Mouse (Mus musculus) midbrain, embryonic 11.5 days (tissue): ENCODE results near the gene Rnf126. TPM values are rescaled to one million over a fixed set of nuclear protein-coding genes. Genes with fewer than 3 reads are reported as not detected.

ENCODE experiments used
- ATAC-seq: fragments of 200-750 bp; cut with Nextera tagmentation; 2 replicates; pipeline ENCODE4 v1.8.0; 2017; ENCODE audit warnings: moderate TSS enrichment, moderate library complexity; ENCODE audit not compliant: low FRiP score
- DNase-seq: peaks from one replicate; pipeline ENCODE4 v3.0.0; 2015; ENCODE audit warnings: low spot score; ENCODE audit errors: missing footprints
- H3K27ac ChIP-seq: fragments of 300-500 bp; sonication (generic); 2 replicates; pipeline ENCODE4 v1.5.1; 2014; ENCODE audit warnings: low read depth, low read length
- H3K27me3 ChIP-seq: fragments of 300-500 bp; sonication (generic); 2 replicates; pipeline ENCODE4 v1.6.1; 2014; ENCODE audit warnings: mild to moderate bottlenecking, low read length, moderate library complexity, mixed read lengths; ENCODE audit not compliant: control insufficient read depth, insufficient read depth
- H3K36me3 ChIP-seq: fragments of 300-500 bp; sonication (generic); 2 replicates; pipeline ENCODE4 v1.6.1; 2014; ENCODE audit warnings: mild to moderate bottlenecking, low read length, moderate library complexity, mixed read lengths; ENCODE audit not compliant: control insufficient read depth, insufficient read depth
- H3K4me1 ChIP-seq: fragments of 300-500 bp; sonication (generic); 2 replicates; pipeline ENCODE4 v1.6.1; 2014; ENCODE audit warnings: low read length; ENCODE audit not compliant: control insufficient read depth, insufficient read depth
- H3K4me2 ChIP-seq: fragments of 300-500 bp; sonication (generic); 2 replicates; pipeline ENCODE4 v1.6.1; 2014; ENCODE audit warnings: mild to moderate bottlenecking, moderate library complexity
- H3K4me3 ChIP-seq: fragments of 300-500 bp; sonication (generic); 2 replicates; pipeline ENCODE4 v1.5.1; 2014; ENCODE audit warnings: low read depth, low read length
- H3K9ac ChIP-seq: fragments of 300-500 bp; sonication (generic); 2 replicates; pipeline ENCODE4 v1.6.1; 2014; ENCODE audit warnings: low read length
- H3K9me3 ChIP-seq: fragments of 300-500 bp; sonication (generic); 2 replicates; pipeline ENCODE4 v1.6.1; 2016; ENCODE audit warnings: low read length; ENCODE audit not compliant: control insufficient read depth
- whole genome bisulfite sequencing: fragments of 180-500 bp; shearing (Covaris S2); extraction: QIAGEN DNeasy Blood & Tissue Kit; methylation state at CpG from one replicate; pipeline ENCODE4 v1.1.7; 2014; 5-methylcytosine and 5-hydroxymethylcytosine counted together
- polyA plus RNA-seq: library from polyadenylated mRNA; unstranded; fragments of >200 nt; fragmentation: Nextera tagmentation; extraction: Ambion mirVana; gene quantifications from 2 replicates; pipeline ENCODE4 v1.2.1, GENCODE M21; 2014

The Rnf126 gene
- polyA plus RNA-seq, 1 experiment from 2014 or later, result 81.9 TPM

DNA sequence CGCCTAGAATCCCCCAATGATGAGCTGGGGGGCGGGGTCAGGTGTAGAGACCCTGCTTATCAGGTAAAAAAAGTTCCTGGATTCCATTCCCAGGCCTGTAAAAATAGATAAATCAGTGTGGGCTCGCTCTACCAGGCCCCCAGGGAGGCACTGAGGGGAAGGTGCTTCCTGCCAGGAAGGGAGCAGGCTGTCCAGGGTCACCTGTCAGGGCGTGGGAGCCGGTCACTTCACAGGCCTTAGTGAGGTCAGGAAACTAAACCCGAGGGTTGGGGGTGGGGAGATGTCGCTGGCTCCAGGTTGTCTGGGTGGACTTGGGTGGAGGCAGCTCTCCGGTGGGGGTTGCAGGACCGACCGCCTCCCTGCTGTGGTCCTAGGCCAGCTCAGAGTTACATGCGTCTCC lies 38.9 kb upstream of the Rnf126 start:
- no peak for ATAC-seq
- no peaks in the 10 kb centered on the region for H3K9me3 ChIP-seq
- H3K27ac ChIP-seq, result no peak overlapping the region
- no peaks in the 10 kb centered on the region for H3K27me3 ChIP-seq
- no peak overlapping the region for H3K4me2 ChIP-seq
- peaks cover 36% of the 10 kb centered on the region for H3K4me1 ChIP-seq
- WGBS, result 83% methylated on average over 11 of the region's 11 CpGs
- no peak overlapping the region for H3K9ac ChIP-seq
- DNase-seq, result no peak
- H3K36me3 ChIP-seq, result peaks cover 6% of the 10 kb centered on the region; the same call in 1 of the 2 replicates
- H3K4me3 ChIP-seq, result no peak overlapping the region

- Histone ChIP-seq H3K27ac (peak overlapping the region; percentile 88), H3K36me3 (no peaks in the 10 kb centered on the region), H3K4me1 (peaks cover 36% of the 10 kb centered on the region), H3K4me2 (peak overlapping the region; percentile 50), H3K4me3 (peak overlapping the region; percentile 16), H3K9ac (peak overlapping the region; percentile 26; the same call in 1 of the 2 replicates), H3K27me3 (no peaks in the 10 kb centered on the region), H3K9me3 (no peaks in the 10 kb centered on the region)
- DNase-seq, result peak; percentile 98
- WGBS, result 4% methylated on average over 29 of the region's 29 CpGs
- ATAC-seq, result peak; percentile 93
Observed at GRCm38 (mm10) chr10:79803716-79804323, 37.1 kb upstream of the Rnf126 start.

GRCm38 (mm10) chr10:79802331-79802971 lies 35.7 kb upstream of the Rnf126 start:
- ATAC-seq (no peak), DNase-seq (peak; percentile 89)
- no peaks in the 10 kb centered on the region for H3K9me3 ChIP-seq
- no peak overlapping the region for H3K4me3 ChIP-seq
- H3K9ac ChIP-seq, result peak overlapping the region; percentile 33; the same call in 1 of the 2 replicates
- H3K36me3 ChIP-seq, result no peaks in the 10 kb centered on the region
- H3K27me3 ChIP-seq, result no peaks in the 10 kb centered on the region
- 29% methylated on average over 11 of the region's 11 CpGs for WGBS
- peak overlapping the region; percentile 13; the same call in 1 of the 2 replicates for H3K4me2 ChIP-seq
- H3K4me1 ChIP-seq, result peaks cover 36% of the 10 kb centered on the region
- H3K27ac ChIP-seq, result peak overlapping the region; percentile 55

DNA sequence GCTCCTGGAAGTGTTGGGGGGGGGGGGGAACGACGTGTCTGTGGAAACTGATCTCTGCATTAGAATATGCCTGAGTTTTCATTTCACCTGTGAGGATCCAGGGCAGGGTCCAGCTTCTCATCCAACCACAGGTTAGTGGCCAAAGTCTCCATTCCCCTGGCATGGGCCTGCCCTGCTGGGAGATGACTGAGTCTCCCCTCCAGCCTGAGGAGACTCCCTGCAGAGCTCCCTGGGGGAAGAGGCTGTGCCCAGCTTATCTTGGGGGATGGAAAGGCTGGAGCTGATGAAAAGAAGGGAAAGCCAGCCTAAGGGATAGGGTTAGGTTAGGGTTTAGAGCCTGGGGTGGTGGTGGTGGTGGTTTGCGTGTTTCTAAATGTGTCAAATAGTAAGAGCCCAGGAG lies 35.1 kb upstream of the Rnf126 start:
- Histone ChIP-seq H3K9ac (peak overlapping the region; percentile 33; the same call in 1 of the 2 replicates), H3K27me3 (no peaks in the 10 kb centered on the region), H3K4me3 (no peak overlapping the region), H3K9me3 (no peaks in the 10 kb centered on the region), H3K4me2 (peak overlapping the region; percentile 13; the same call in 1 of the 2 replicates), H3K27ac (peak overlapping the region; percentile 55), H3K4me1 (peaks cover 40% of the 10 kb centered on the region), H3K36me3 (no peaks in the 10 kb centered on the region)
- ATAC-seq, result no peak
- no peak for DNase-seq
- WGBS, result 24% methylated on average over 3 of the region's 3 CpGs

- no peak for ATAC-seq
- Histone ChIP-seq H3K36me3 (no peaks in the 10 kb centered on the region), H3K27ac (no peak overlapping the region), H3K4me3 (no peak overlapping the region), H3K4me1 (peaks cover 38% of the 10 kb centered on the region), H3K9ac (no peak overlapping the region), H3K4me2 (no peak overlapping the region), H3K27me3 (no peaks in the 10 kb centered on the region), H3K9me3 (no peaks in the 10 kb centered on the region)
- DNase-seq, result no peak
- 91% methylated on average over 11 of the region's 11 CpGs for WGBS
Observed at GRCm38 (mm10) chr10:79800508-79800907, 33.8 kb upstream of the Rnf126 start.

- no peaks in the 10 kb centered on the region for H3K27me3 ChIP-seq
- no peak overlapping the region for H3K9ac ChIP-seq
- H3K4me1 ChIP-seq, result peaks cover 36% of the 10 kb centered on the region
- H3K4me3 ChIP-seq, result no peak overlapping the region
- 90% methylated on average over 12 of the region's 12 CpGs for WGBS
- no peak overlapping the region for H3K4me2 ChIP-seq
- H3K27ac ChIP-seq, result no peak overlapping the region
- ATAC-seq (no peak), DNase-seq (no peak)
- no peaks in the 10 kb centered on the region for H3K36me3 ChIP-seq
- H3K9me3 ChIP-seq, result no peaks in the 10 kb centered on the region
Observed at GRCm38 (mm10) chr10:79798289-79798928, 31.7 kb upstream of the Rnf126 start.

DNA sequence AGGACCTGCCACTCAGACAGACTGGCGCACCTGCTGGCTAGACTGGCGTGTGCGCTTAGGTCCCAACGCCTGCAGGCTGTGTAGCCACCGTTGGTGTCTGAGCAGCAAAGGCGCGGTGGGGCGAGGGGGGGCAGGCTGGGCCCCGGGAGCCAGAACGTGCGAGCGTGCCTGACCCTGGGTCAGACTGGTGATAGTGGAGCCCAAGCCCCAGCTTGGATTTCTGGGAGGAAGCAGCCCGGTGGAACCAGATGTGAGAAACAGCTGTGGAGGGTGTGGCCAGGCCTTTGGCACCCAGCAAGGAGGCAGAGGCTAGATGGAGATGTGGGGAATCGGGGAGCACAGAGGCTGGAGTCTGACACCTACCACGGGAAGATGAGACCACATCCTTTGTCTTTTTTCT lies 30.6 kb upstream of the Rnf126 start:
- ATAC-seq (no peak), DNase-seq (no peak)
- 58% methylated on average over 15 of the region's 15 CpGs for WGBS
- H3K27me3 ChIP-seq, result no peaks in the 10 kb centered on the region
- no peaks in the 10 kb centered on the region for H3K36me3 ChIP-seq
- no peak overlapping the region for H3K27ac ChIP-seq
- H3K4me1 ChIP-seq, result peaks cover 28% of the 10 kb centered on the region
- no peaks in the 10 kb centered on the region for H3K9me3 ChIP-seq
- H3K9ac ChIP-seq, result no peak overlapping the region
- H3K4me2 ChIP-seq, result no peak overlapping the region
- H3K4me3 ChIP-seq, result no peak overlapping the region

GRCm38 (mm10) chr10:79795905-79796304 lies 29.2 kb upstream of the Rnf126 start:
- DNase-seq, result no peak
- Histone ChIP-seq H3K4me1 (peaks cover 20% of the 10 kb centered on the region), H3K36me3 (no peaks in the 10 kb centered on the region), H3K4me3 (no peak overlapping the region), H3K9me3 (no peaks in the 10 kb centered on the region), H3K9ac (no peak overlapping the region), H3K27ac (no peak overlapping the region), H3K4me2 (no peak overlapping the region), H3K27me3 (no peaks in the 10 kb centered on the region)
- no peak for ATAC-seq
- 98% methylated on average over 3 of the region's 3 CpGs for WGBS

GRCm38 (mm10) chr10:79794491-79794931 lies 27.8 kb upstream of the Rnf126 start:
- ATAC-seq (peak; percentile 53), DNase-seq (no peak)
- Histone ChIP-seq H3K36me3 (no peaks in the 10 kb centered on the region), H3K4me1 (peaks cover 20% of the 10 kb centered on the region), H3K4me2 (peak overlapping the region; percentile 81), H3K27me3 (no peaks in the 10 kb centered on the region), H3K27ac (peak overlapping the region; percentile 79), H3K9me3 (no peaks in the 10 kb centered on the region), H3K9ac (peak overlapping the region; percentile 94), H3K4me3 (peak overlapping the region; percentile 75)
- WGBS, result 2% methylated on average over 10 of the region's 10 CpGs
